Mouse (Mus musculus) liver, postnatal 0 days (tissue): ENCODE results near the gene Nkx2-2.

Experiments
- CTCF ChIP-seq: sonication (generic); IDR thresholded peaks from 2 replicates; pipeline ENCODE4 v1.5.1; 2016; ENCODE audit warnings: antibody characterized with exemption, low read depth
- EP300 ChIP-seq: IDR thresholded peaks from 2 replicates; pipeline ENCODE4 v1.6.1; 2016; ENCODE audit warnings: antibody characterized with exemption, low read depth, mild to moderate bottlenecking

GRCm38 (mm10) chr2:147188074-147188700 lies 5.9 kb downstream of the Nkx2-2 start:
- no peak for TF ChIP-seq EP300
- TF ChIP-seq CTCF = no peak
